Mouse (Mus musculus): ENCODE data around the gene Dhrs1.

- no peak for TF ChIP-seq GATA1 (IDR thresholded peaks at IDR 0.05; ENCODE audit: borderline replicate concordance, low read length)
- no peak for TF ChIP-seq FLI1 (IDR thresholded peaks at IDR 0.05; ENCODE audit: low read length)
Observed at GRCm38 (mm10) chr14:55735758-55736157, 9.7 kb downstream of the Dhrs1 start.

Measured in megakaryocyte, embryonic 14.5 days (primary cell).